Mouse (Mus musculus) liver, embryonic 14.5 days (tissue): ENCODE measurements around the gene Macf1. TPM values are rescaled to one million over a fixed set of nuclear protein-coding genes. Genes with fewer than 3 reads are reported as not detected.

Source experiments
- ATAC-seq: fragments of 200-750 bp; cut with Nextera tagmentation; 2 replicates; pipeline ENCODE4 v1.8.0; 2017; ENCODE audit warnings: moderate number of reproducible peaks, mild to moderate bottlenecking, moderate library complexity; ENCODE audit not compliant: insufficient read depth
- DNase-seq, 3 experiments: peaks; one replicate each; pipeline ENCODE4 v3.0.0-alpha.2; 2012 to 2013; ENCODE audit warnings: low read depth in 3 of 3, low spot score in 3 of 3
- H3K27ac ChIP-seq: fragments of 300-500 bp; sonication (generic); 2 replicates; pipeline ENCODE4 v1.5.1; 2014; ENCODE audit warnings: moderate library complexity, mild to moderate bottlenecking, control low read depth, inconsistent platforms
- H3K27me3 ChIP-seq: fragments of 300-500 bp; sonication (generic); 2 replicates; pipeline ENCODE4 v1.6.1; 2014; ENCODE audit warnings: mild to moderate bottlenecking, low read length, moderate library complexity; ENCODE audit not compliant: control insufficient read depth, insufficient read depth
- H3K36me3 ChIP-seq: fragments of 300-500 bp; sonication (generic); replicated peaks from 2 replicates; pipeline ENCODE4 v1.6.1; 2014; ENCODE audit warnings: low read depth; ENCODE audit not compliant: control insufficient read depth, insufficient read depth
- H3K4me1 ChIP-seq, 2 experiments: fragments of 200-500 bp in 1 of 2; fragments of 300-500 bp in 1 of 2; sonication (generic) in 1 of 2; replicated peaks; 2 replicates each; pipeline ENCODE4 v1.6.1; 2012 to 2014; ENCODE audit warnings: antibody characterized with exemption in 1 of 2, inconsistent platforms in 1 of 2, low read length in 1 of 2; ENCODE audit not compliant: control insufficient read depth in 2 of 2, insufficient read depth in 2 of 2
- H3K4me2 ChIP-seq: fragments of 300-500 bp; sonication (generic); 2 replicates; pipeline ENCODE4 v1.6.1; 2014; ENCODE audit warnings: low read depth, mild to moderate bottlenecking, control low read depth, moderate library complexity
- H3K4me3 ChIP-seq, 2 experiments: fragments of 200-500 bp in 1 of 2; fragments of 300-500 bp in 1 of 2; sonication (generic) in 1 of 2; 2 replicates each; pipeline ENCODE4 v1.5.1; 2012 to 2014; ENCODE audit warnings: low read depth in 2 of 2, low read length in 2 of 2, mild to moderate bottlenecking in 2 of 2, control low read depth in 1 of 2, inconsistent platforms in 1 of 2, moderate library complexity in 1 of 2; ENCODE audit not compliant: insufficient read depth in 1 of 2
- H3K9ac ChIP-seq: fragments of 300-500 bp; sonication (generic); replicated peaks from 2 replicates; pipeline ENCODE4 v1.6.1; 2014; ENCODE audit warnings: mild to moderate bottlenecking, control low read depth, moderate library complexity
- H3K9me3 ChIP-seq: fragments of 300-500 bp; sonication (generic); 2 replicates; pipeline ENCODE4 v1.6.1; 2016; ENCODE audit warnings: low read length, mixed read lengths; ENCODE audit not compliant: control insufficient read depth
- CTCF ChIP-seq: IDR thresholded peaks from 2 replicates; pipeline ENCODE4 v1.5.1; 2016; ENCODE audit warnings: antibody characterized with exemption, low read depth, control low read depth
- EP300 ChIP-seq: IDR thresholded peaks from 2 replicates; pipeline ENCODE4 v1.6.1; 2016; ENCODE audit warnings: antibody characterized with exemption, low read depth
- WGBS: fragments of 180-500 bp; shearing (Covaris S2); extraction: QIAGEN DNeasy Blood & Tissue Kit; methylation state at CpG from one replicate; pipeline ENCODE4 v1.1.7; 2014; ENCODE audit not compliant: insufficient replicate concordance; 5-methylcytosine and 5-hydroxymethylcytosine counted together
- polyA plus RNA-seq, 2 experiments: library from polyadenylated mRNA; depleted of rRNA in 1 of 2; stranded (reverse) in 1 of 2; unstranded in 1 of 2; fragments of >200 nt; fragmentation: Nextera tagmentation in 1 of 2; extraction: Ambion mirVana in 1 of 2; gene quantifications; 2 replicates each; pipeline versions ENCODE4 v1.2.1 to v1.2.3; 2012 to 2014

Macf1 gene
- polyA plus RNA-seq (2012; rRNA removed) (12.2 and 15.1 TPM in 2 replicates), polyA plus RNA-seq (2014; fragmentation: Nextera tagmentation; extraction: Ambion mirVana) (12.9 and 13.4 TPM in 2 replicates)

GRCm38 (mm10) chr4:123684260-123684659 lies at the start of gene Macf1:
Macf1 (minus strand) TSS chr4:123684360.
- no peak within 1 kb of the TSS for H3K4me3 ChIP-seq
- DNase-seq (no peak), ATAC-seq (no peak)
- no peaks in the 10 kb centered on the region for H3K4me1 ChIP-seq
- no peak for TF ChIP-seq CTCF
- no peak for TF ChIP-seq EP300
- WGBS, result 57% methylated on average over 3 of the region's 3 CpGs
- no peak within 1 kb of the TSS for H3K27ac ChIP-seq
- no peaks in the 10 kb centered on the region for H3K36me3 ChIP-seq
- no peaks in the 10 kb centered on the region for H3K9me3 ChIP-seq
- H3K4me2 ChIP-seq, result no peak within 1 kb of the TSS
- no peak within 1 kb of the TSS for H3K9ac ChIP-seq
- H3K27me3 ChIP-seq, result peaks cover 30% of the 10 kb centered on the region

- Histone ChIP-seq H3K9me3 (no peaks in the 10 kb centered on the region), H3K4me2 (no peak overlapping the region), H3K9ac (no peak overlapping the region), H3K27ac (no peak overlapping the region), H3K36me3 (peaks cover 11% of the 10 kb centered on the region), H3K27me3 (no peaks in the 10 kb centered on the region), H3K4me1 (no peaks in the 10 kb centered on the region), H3K4me3 (no peak overlapping the region)
- no peak for TF ChIP-seq CTCF
- TF ChIP-seq EP300, result no peak
- ATAC-seq (no peak), DNase-seq (no peak)
- WGBS, result 73% methylated on average over 9 of the region's 9 CpGs
Observed at GRCm38 (mm10) chr4:123733532-123733931, 49.4 kb upstream of the Macf1 start.

- H3K27ac ChIP-seq, result no peak overlapping the region
- H3K27me3 ChIP-seq, result no peaks in the 10 kb centered on the region
- no peaks in the 10 kb centered on the region for H3K4me1 ChIP-seq
- TF ChIP-seq CTCF, result no peak
- TF ChIP-seq EP300, result no peak
- WGBS, result 69% methylated on average over 2 of the region's 2 CpGs
- H3K9ac ChIP-seq, result no peak overlapping the region
- no peak overlapping the region for H3K4me2 ChIP-seq
- H3K4me3 ChIP-seq, result no peak overlapping the region
- H3K36me3 ChIP-seq, result peaks cover 6% of the 10 kb centered on the region
- ATAC-seq (no peak), DNase-seq (no peak)
- no peaks in the 10 kb centered on the region for H3K9me3 ChIP-seq
Observed at GRCm38 (mm10) chr4:123732921-123733320, 48.8 kb upstream of the Macf1 start.

- DNase-seq, result no peak
- Histone ChIP-seq H3K4me1 (no peaks in the 10 kb centered on the region), H3K27me3 (no peaks in the 10 kb centered on the region), H3K9me3 (no peaks in the 10 kb centered on the region), H3K9ac (no peak overlapping the region), H3K36me3 (peaks cover 3% of the 10 kb centered on the region; the same call in 1 of the 2 replicates), H3K27ac (no peak overlapping the region), H3K4me2 (no peak overlapping the region), H3K4me3 (no peak overlapping the region)
- TF ChIP-seq CTCF (no peak), EP300 (no peak)
- no peak for ATAC-seq
- 83% methylated on average over 4 of the region's 4 CpGs for WGBS
Observed at GRCm38 (mm10) chr4:123732163-123732910, 48.2 kb upstream of the Macf1 start.

GRCm38 (mm10) chr4:123721761-123722160 lies 37.6 kb upstream of the Macf1 start:
- Histone ChIP-seq H3K4me2 (no peak overlapping the region), H3K4me3 (no peak overlapping the region), H3K27me3 (no peaks in the 10 kb centered on the region), H3K27ac (no peak overlapping the region), H3K4me1 (peaks cover 5 to 8% of the 10 kb centered on the region in 2 experiments; a peak in 3 of 4 replicates), H3K36me3 (no peaks in the 10 kb centered on the region), H3K9me3 (no peaks in the 10 kb centered on the region), H3K9ac (no peak overlapping the region)
- TF ChIP-seq CTCF, result no peak
- TF ChIP-seq EP300, result no peak
- DNase-seq (no peak), ATAC-seq (no peak)
- 61% methylated on average over 4 of the region's 4 CpGs for WGBS
